Mouse (Mus musculus) urinary bladder, postnatal 10 days (tissue): ENCODE measurements around the gene Enpep.

Experiments
- DNase-seq: peaks from one replicate; pipeline ENCODE4 v3.0.0; 2022; ENCODE audit warnings: low spot score

Gene Enpep

DNA sequence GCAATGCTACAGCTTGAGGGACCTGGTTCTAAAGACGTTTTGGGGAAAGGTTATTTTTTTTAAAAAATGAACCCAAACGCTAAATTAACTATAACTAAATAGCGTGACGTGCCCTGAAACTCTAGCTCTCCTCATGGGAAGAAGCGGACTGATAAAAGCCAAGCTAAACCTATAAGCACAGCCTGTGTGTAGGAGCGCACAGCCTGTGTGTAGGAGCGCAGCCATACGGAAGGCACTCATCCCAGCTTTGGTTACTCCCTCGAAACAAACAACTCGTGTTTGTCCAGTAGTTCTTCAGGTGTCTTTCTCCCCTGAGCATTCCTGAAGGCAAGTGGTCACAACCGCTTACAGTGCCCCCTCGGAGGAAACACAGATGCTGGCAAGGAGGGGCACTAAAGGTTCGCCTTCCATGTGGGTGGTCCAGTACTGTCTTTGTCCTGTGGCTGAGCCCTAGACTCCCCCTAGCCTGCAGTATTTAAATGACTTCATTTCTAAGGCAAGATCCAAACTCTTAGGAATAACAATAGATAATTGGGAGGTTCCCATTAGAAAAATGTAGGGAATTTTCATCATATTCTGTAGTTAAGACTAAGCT, 93.8 kb downstream of the Enpep start:
- no peak for DNase-seq

DNA sequence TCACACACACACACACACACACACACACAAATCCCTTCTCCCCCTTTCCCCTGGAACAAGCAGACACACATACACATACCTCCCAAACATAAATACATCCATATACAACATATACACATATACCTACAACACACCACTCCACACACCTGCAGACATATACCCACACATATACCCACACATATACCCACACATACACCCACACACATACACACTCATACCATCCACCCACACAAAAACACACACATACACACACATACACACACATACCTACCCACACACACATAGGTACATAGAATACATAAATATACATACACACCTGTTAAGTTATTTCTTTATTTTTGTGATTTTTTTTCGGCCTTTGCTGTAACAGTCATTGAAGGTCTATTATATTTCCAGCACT, 94.5 kb downstream of the Enpep start:
- no peak for DNase-seq

DNA sequence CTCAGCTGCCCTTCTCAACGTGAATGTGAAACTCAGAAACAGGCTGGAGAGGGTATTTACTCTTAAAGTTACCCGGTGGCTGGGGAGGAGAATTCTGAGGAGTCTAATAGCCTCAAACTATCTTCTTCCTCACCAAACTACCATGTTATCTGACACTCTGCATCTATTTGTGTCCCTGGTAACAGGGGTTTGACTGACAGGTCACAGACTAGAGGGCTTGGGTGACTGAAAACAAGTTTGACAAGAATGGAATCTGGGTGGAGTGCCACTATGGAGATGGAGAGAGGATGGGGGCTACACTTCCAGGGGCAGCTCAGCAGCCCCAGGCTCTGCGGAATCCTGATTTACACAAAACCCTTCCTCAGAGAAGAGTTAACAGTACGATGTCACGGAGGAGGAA, 105.2 kb downstream of the Enpep start:
- DNase-seq: no peak

DNA sequence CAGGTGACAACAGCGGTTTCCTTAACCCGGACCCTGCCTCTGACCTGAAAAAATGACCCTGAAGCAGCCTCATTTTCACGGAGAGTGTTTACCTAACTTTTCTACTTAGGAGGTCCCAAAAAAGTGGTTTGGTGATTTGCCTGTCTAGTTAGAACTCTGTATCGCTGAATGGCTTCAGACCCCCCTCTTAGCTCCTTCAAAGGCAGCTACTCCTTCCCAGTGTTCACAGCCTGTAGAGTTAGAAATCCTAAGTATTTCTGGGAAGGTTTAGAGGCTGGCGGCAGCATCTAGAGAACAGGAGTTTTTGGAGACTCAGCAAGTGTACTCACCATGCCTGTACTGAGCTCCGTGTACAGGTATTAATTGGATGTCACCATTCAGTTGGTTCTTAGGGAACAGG, 105.8 kb downstream of the Enpep start:
- DNase-seq: no peak

DNA sequence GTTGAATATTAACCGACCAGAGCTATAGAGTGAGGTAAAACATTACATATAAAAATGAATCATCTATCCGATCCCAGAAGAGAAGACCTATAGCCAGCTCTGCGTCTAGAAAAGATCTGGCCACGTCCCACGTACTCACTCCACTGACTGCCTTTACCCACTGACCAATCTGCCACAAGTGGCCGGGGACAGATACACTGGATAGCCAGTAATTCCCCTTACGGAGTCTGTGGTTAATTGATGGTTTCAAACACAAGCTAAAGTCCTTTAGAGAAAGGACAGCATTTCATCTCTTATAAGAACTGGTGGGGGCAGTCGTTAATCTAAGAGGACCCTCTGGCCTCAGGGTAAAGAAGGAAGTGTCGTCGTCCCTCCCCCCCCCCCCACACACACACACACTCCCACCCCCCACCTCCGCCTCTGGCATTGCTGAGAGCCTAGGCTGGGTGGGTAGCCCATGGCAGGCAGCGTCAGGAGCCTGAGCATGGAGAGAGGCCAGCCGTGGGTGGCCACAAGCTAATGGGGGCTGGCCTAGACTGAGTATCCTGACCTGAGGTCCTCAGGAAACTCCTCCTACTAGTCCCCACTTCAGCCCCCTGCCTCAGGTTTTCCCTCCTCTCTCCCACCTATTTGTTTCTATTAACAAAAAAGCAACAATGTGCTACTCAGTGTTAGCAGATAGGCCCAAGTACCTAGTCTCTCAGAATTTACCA, 106.8 kb downstream of the Enpep start:
- DNase-seq: no peak

DNA sequence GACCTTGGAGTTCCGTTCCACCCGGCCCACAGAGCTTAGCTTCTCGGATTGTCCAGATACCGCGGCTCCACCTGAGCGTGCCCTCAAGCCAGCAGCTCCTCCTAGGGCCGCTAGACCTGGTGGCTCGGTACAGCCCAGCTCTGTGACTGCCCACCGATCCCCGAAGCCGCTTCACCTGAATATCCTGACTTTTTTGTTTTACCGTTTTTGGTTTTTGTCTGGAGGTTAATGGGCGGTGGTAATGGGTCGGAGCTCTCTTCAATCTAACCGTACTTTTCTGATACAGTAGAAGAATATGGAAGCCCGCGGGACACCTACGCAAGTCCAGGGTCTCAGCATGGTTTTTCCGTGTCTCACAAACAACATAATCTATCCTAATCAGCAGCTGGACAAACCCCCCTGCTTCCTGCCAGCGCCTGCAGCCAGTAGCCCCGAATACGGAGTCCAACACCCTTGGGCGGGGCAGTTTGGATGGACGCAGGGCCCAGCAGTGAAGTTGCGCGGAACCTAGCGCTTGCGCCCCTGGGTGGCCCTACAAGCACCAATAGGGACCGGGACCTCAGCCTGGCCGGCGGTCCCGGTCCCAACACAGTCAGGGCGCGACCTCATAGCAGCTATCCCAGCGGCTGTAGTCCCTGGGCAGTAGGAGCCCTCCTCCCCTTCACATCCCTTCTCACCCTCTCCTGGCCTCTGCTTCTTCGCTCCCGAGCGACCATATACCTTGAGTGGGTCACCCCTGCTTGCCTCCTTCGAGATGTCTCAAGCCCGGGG, 107.5 kb downstream of the Enpep start:
- DNase-seq: no peak

DNA sequence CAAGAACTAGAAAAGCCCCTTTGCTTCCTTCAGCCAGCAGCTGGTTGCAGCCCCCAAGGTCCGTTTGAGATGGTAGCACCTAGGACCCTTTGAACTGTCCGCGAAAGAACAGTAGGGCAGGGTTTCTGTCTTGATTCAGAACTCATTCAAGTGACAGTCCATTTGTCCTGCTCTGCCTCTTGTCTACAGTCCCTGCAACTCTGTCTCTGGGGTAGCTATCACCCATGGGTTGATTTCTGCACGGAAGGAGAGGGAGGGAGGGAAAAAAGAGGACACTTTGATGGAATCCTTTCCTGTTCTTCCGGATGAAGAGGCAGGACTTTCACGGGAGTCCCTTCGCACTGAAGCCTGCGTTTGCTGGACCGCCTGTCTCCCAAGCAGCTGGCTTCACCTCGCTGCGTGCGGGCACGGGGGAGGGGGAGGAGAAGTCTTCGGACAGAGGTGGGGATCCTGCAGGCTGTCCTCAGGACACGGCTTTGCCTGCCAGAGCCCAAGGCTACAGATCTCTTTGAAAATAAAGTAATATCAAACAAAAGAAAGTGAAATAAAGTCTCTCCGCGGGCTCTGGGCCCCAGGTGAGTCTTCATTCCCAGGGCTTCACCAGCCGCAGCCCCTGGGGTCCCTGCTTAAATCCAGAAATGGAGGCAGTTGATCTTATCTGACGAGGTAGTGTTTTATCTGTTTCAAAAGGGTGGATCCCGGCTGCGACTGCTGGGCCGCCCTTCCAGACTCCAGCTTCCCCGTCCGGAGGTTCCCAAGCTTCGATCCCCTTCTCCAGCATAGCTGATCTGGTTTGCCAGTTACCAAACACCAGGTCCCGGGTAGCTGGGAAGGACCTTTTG, 108.3 kb downstream of the Enpep start:
- no peak for DNase-seq

DNA sequence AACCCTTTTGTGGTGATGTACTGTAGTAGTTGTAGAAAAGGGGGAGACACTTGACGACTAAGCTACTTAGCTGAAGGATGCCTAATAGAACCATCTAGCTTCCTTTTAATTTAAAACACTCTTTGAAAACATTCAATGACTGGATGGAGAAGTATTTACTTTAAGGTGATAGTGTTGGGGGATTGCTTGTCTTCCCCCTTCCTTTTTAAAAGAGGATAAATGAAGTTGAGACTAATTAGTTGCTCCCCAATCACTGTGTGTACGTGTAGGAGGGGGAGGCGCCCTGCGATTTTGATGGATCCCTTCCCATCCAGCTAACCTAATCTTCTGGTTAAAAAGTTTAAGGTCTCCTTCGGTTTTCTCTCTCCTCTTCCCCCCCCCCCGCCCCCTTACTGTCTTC, 109.1 kb downstream of the Enpep start:
- no peak for DNase-seq

DNA sequence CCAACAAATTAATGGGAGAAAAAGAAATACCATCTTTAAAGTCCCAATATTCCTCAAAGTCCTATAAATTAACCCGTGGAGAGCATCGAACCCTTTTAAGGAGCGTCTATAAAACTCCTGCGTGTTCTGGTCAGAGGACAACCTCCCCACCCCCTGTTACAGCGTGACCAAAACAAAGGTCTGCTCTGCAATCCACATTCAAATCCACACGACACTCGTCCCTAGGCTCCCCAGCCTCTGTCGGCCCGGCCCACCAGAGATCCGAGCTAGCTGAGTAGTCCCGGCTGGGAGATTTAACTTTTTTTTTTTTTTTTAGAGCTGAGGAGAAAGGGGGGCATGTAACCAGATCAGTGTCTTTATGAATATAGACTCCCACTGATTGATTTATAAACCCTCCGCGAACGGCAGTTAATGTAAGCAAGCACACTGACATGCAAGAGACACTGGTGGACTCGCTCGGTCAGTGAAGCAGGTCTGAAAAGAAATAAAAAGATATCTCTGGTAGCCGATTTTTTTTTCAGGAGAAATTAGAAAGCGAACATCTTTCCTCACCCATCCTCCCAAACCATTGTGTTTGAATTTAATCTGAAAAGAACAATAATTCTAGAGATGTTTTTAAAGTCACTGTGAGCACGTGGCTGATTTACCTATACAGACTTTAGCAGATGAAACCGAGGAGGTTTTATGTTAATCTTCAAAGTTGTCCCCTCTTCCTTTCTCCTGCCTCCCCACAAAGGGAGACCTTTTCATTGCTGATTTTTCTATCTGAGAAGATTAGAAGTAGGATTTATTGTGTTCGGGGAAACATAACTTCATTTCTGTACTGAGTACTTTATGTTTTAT, 109.9 kb downstream of the Enpep start:
- no peak for DNase-seq

DNA sequence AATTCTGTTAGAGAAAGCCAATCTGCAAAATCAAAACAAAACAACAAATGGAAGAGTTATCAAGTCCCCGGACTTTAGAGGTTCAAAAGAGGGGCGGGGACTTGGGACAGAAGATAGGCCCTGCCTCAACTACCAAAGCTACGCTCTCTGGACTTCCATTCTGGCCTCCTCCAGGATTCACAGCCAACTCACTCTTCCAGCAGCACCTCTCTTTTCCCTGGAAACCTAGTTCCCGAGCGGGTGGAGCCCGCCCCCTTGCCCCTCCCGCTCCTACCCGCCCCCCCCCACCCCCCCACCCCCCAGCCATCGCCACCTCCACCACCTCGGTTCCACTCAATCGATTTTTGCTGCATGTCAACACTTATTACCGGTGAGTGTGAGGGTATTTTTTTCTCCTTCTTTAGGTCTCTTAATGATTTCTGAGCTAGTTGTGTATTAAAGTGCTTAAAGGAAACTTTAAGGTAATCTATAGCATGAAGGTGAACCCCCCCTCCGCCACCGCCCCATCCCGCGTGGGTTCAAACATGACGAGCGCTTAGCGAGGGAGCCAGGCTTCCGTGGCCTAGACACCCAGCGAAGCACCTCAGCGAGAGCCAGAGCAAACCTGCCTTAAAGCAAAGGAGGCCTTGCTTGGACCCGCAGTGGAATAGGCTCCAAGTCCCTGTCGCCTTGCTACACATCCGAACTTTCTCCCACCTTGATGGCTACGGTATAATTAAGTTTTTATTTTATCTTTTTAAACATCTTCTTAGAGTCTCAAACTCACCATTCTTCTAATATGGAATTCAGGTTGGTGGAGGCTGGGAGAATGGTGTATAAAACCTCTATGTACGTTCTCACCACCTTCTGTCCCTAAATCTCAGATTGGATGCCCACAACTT, 110.9 kb downstream of the Enpep start:
- no peak for DNase-seq

DNA sequence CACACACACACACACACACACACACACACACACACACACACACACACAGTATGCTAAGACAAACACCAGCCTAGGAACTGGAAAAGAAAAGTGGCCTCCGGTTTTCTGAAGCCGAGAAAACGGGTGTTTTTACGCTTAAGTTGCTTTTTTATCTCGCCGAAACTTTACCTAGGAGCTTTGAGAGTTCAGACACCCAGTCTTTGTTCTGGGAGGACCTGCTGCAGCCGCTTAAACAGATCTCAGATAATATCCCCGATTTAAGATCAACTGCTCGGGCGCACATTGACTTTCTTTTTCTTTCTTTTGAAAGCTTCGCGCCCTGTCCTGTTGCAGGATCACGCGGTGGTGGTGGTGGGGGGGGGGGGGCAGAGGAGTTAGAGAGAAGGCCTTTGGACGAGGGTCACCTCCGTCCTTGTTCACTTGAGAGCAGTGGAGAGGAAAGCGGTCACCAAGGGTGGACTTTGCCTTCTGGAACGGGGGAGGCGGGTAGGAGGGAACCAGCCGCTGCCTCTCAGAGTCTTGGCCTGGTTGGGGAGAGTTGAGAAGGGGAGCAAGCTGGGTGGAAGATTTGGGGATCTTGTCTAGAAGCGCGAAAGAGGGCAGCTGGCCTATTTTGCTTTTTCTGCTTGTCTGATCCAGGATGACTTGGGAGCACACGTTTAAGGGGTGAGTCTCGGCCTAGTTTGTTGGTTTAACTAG, 111.7 kb downstream of the Enpep start:
- DNase-seq: no peak

DNA sequence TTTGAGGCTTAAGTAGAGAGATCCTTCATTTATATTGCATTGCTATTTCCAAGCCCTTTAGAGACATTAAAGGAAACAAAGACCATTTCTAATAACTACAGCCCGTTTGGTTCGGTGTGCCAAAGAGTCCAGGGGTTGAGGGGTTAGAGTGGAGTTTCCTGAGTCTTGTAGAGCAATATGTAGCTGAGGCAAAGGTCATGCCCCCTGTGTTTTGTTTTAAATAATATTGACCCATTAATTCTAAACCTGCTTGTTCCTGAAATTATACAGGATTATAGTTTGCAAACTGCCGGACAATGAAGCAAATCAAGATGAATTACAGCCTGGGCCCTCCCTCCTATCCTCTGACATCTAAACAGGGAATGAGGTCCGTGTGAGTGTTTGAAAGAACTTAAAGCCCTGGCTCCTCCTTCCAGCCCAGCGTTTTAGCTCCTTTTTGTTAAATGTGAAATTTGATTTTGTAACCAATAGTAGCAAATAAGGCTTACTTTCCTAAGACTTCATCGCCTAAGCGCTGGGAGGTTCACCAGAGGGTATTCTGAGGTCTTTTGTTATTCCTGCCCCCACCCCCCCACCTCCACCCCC, 112.3 kb downstream of the Enpep start:
- DNase-seq: no peak
